ENCODE assay signal across 13 mouse cellular contexts in genomic region chr2:6942635-6943390, GRCm38 (mm10).
DNase-seq lines count a peak whose midpoint lies in the region; ATAC-seq lines count a peak whose summit lies in the region.
"Had no signal": no experiment of that assay in that cellular context is flagged by ENCODE, and none has a peak within 500 bp of the region (broad histone marks: within the 10 kb centered on the region; RNA-seq: fewer than 3 reads in every experiment).

No protein-coding gene starts in this region.

- H3K4me3 ChIP-seq in kidney, embryonic 16.5 days (ENCODE audit: low read length): no peak overlapping the region
- no peak overlapping the region for H3K4me3 ChIP-seq in forebrain, embryonic 10.5 days
- no peak overlapping the region for H3K4me3 ChIP-seq in hindbrain, embryonic 12.5 days
- no peak overlapping the region for H3K4me3 ChIP-seq in neural tube, embryonic 12.5 days
- H3K4me3 ChIP-seq: limb, embryonic 15.5 days had no signal

- no peak overlapping the region for H3K27ac ChIP-seq in kidney, embryonic 16.5 days (ENCODE audit: low read length)
- H3K27ac ChIP-seq in forebrain, embryonic 10.5 days: peak overlapping the region; percentile 71; the same call in 1 of the 2 replicates
- no peak overlapping the region for H3K27ac ChIP-seq in hindbrain, embryonic 12.5 days
- H3K27ac ChIP-seq in neural tube, embryonic 12.5 days: no peak overlapping the region
- H3K27ac ChIP-seq: limb, embryonic 15.5 days had no signal

- no peaks in the 10 kb centered on the region for H3K27me3 ChIP-seq in kidney, embryonic 16.5 days (ENCODE audit: insufficient read depth, low read length)
- H3K27me3 ChIP-seq in forebrain, embryonic 10.5 days (ENCODE audit: poor library complexity, severe bottlenecking): no peaks in the 10 kb centered on the region
- H3K27me3 ChIP-seq in hindbrain, embryonic 12.5 days: no peaks in the 10 kb centered on the region
- H3K27me3 ChIP-seq in neural tube, embryonic 12.5 days (replicated peaks): no peaks in the 10 kb centered on the region
- H3K27me3 ChIP-seq: limb, embryonic 15.5 days had no signal

- no peak for DNase-seq in kidney, postnatal 25 days
- DNase-seq in forebrain, embryonic 10.5 days (ENCODE audit: extremely low spot score, low spot score): no peak
- DNase-seq in thymus, postnatal 14 days: no peak
- no peak for DNase-seq in right cerebral cortex, postnatal 14 days
- DNase-seq: adrenal gland, postnatal 36 days; heart, postnatal 10 days; lung, embryonic 14.5 days had no signal

- no peaks in the 10 kb centered on the region for H3K4me1 ChIP-seq in kidney, embryonic 16.5 days (ENCODE audit: insufficient read depth, low read length)
- H3K4me1 ChIP-seq in forebrain, embryonic 10.5 days: peaks cover 16% of the 10 kb centered on the region
- peaks cover 12% of the 10 kb centered on the region for H3K4me1 ChIP-seq in hindbrain, embryonic 12.5 days
- peaks cover 12% of the 10 kb centered on the region for H3K4me1 ChIP-seq in neural tube, embryonic 12.5 days
- H3K4me1 ChIP-seq: limb, embryonic 15.5 days had no signal

- H3K4me2 ChIP-seq in kidney, embryonic 16.5 days (replicated peaks; ENCODE audit: low read depth, low read length): no peak overlapping the region
- H3K4me2 ChIP-seq in hindbrain, embryonic 12.5 days (replicated peaks): no peak overlapping the region
- H3K4me2 ChIP-seq in neural tube, embryonic 12.5 days (replicated peaks): no peak overlapping the region
- H3K4me2 ChIP-seq: limb, embryonic 15.5 days; lung, embryonic 14.5 days had no signal

- WGBS in kidney, embryonic 16.5 days: 52% methylated on average over 2 of the region's 2 CpGs
- 75% methylated on average over 2 of the region's 2 CpGs for WGBS in forebrain, embryonic 10.5 days
- 53% methylated on average over 2 of the region's 2 CpGs for whole genome bisulfite sequencing in hindbrain, embryonic 12.5 days
- WGBS in neural tube, embryonic 12.5 days: 46% methylated on average over 2 of the region's 2 CpGs

- ATAC-seq in kidney, embryonic 16.5 days (ENCODE audit: low FRiP score, low TSS enrichment): peak; percentile 23; the same call in 1 of the 2 replicates
- ATAC-seq in hindbrain, embryonic 12.5 days (ENCODE audit: low FRiP score): peak; percentile 87
- peak; percentile 73 for ATAC-seq in neural tube, embryonic 12.5 days (ENCODE audit: low FRiP score, low read depth)
- ATAC-seq: intestine, embryonic 16.5 days had no signal

- no peaks in the 10 kb centered on the region for H3K9me3 ChIP-seq in kidney, embryonic 16.5 days (ENCODE audit: low read length)
- H3K9me3 ChIP-seq in forebrain, embryonic 10.5 days: peaks cover 3% of the 10 kb centered on the region; the same call in 1 of the 2 replicates
- no peaks in the 10 kb centered on the region for H3K9me3 ChIP-seq in hindbrain, embryonic 12.5 days (replicated peaks)
- no peaks in the 10 kb centered on the region for H3K9me3 ChIP-seq in neural tube, embryonic 12.5 days
- H3K9me3 ChIP-seq: G1E; limb, embryonic 15.5 days had no signal

- H3K36me3 ChIP-seq in kidney, embryonic 16.5 days (ENCODE audit: insufficient read depth, low read length): no peaks in the 10 kb centered on the region
- H3K36me3 ChIP-seq in forebrain, embryonic 10.5 days (replicated peaks): no peaks in the 10 kb centered on the region
- H3K36me3 ChIP-seq in hindbrain, embryonic 12.5 days: no peaks in the 10 kb centered on the region
- H3K36me3 ChIP-seq in neural tube, embryonic 12.5 days: no peaks in the 10 kb centered on the region
- H3K36me3 ChIP-seq: G1E; limb, embryonic 15.5 days had no signal

- no peak overlapping the region for H3K9ac ChIP-seq in kidney, embryonic 16.5 days (replicated peaks; ENCODE audit: low read length)
- H3K9ac ChIP-seq in hindbrain, embryonic 12.5 days: no peak overlapping the region
- H3K9ac ChIP-seq in neural tube, embryonic 12.5 days: no peak overlapping the region
- H3K9ac ChIP-seq: limb, embryonic 15.5 days; lung, embryonic 14.5 days had no signal

Comparison
In these comparisons a context has a peak if more than half of its experiments do, and no peak if none do; other contexts are left out.
1. ATAC-seq: peak in every context shown above with its lines; median percentile 87 in hindbrain, embryonic 12.5 days; 73 in neural tube, embryonic 12.5 days; 23 in kidney, embryonic 16.5 days.